ENCODE assay signal across 1 mouse cellular context in the genomic region with DNA sequence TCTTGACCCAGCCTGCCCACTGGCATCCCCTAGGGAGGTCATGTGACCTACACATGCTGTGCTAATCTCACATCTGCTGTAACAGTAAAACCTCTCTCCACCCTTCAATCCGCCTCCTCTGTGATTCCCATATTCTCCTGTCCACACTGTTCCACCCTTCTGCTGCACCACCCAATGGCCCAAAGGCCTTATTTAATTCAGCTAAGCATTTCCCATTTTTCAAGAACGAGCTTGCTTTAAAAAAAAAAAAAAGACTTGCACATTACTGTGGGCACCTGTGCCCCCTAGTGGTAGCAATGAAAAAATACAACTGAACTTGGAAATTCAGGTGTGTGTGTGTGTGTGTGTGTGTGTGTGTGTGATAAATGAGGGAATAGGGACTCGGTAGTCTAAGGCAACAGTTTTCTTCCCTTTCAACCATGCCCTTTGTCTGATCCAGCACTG.
TF ChIP-seq lines count a peak whose summit lies in the region.

No protein-coding gene starts in this region.

TF ChIP-seq in MEL, 35 proteins besides CTCF, POLR2A, EP300 and RAD21 (continued from another document):
- peak; percentile 85; the same call in 1 of the 2 replicates for TF ChIP-seq ZKSCAN1 (IDR thresholded peaks at IDR 0.05; ENCODE audit: low read depth, low read length)
- peak; percentile 100 for TF ChIP-seq ZNF384 (IDR thresholded peaks at IDR 0.05; ENCODE audit: low read depth, low read length)
- TF ChIP-seq POLR2AphosphoS2 (IDR thresholded peaks at IDR 0.05; ENCODE audit: low read length): no peak
- TF ChIP-seq MYB (IDR thresholded peaks at IDR 0.05; ENCODE audit: low read depth, low read length): no peak
- no peak for TF ChIP-seq MAZ (IDR thresholded peaks at IDR 0.05; ENCODE audit: low read depth, low read length)
- TF ChIP-seq SIN3A (IDR thresholded peaks at IDR 0.05; ENCODE audit: low read length): no peak
- TF ChIP-seq SMC3 (IDR thresholded peaks at IDR 0.05; ENCODE audit: low read depth, low read length): peak; percentile 96
- TF ChIP-seq NRF1 (IDR thresholded peaks at IDR 0.05; ENCODE audit: insufficient read depth, low read depth, low read length, poor library complexity, severe bottlenecking): no peak
- 0 out of 2 replicates have a peak, but pooled peaks have one; percentile 26 for TF ChIP-seq TBP (IDR thresholded peaks at IDR 0.05; ENCODE audit: low read depth, low read length)
- TF ChIP-seq ETS1 (IDR thresholded peaks at IDR 0.05; ENCODE audit: low read depth, low read length): no peak
- TF ChIP-seq POLR2AphosphoS5 (IDR thresholded peaks at IDR 0.05; ENCODE audit: borderline replicate concordance, low read depth, low read length): no peak
- no peak for TF ChIP-seq MXI1 (IDR thresholded peaks at IDR 0.05; ENCODE audit: low read depth, low read length)
- no peak for TF ChIP-seq CHD1 (IDR thresholded peaks at IDR 0.05; ENCODE audit: low read depth, low read length)
- peak; percentile 87 for TF ChIP-seq USF1 (IDR thresholded peaks at IDR 0.05; ENCODE audit: low read depth, low read length)
- TF ChIP-seq TAL1 (IDR thresholded peaks at IDR 0.05; ENCODE audit: low read length): no peak
- TF ChIP-seq CHD2 (IDR thresholded peaks at IDR 0.05; ENCODE audit: low read length): no peak
- TF ChIP-seq HCFC1 (IDR thresholded peaks at IDR 0.05; ENCODE audit: low read depth, low read length): peak; percentile 27; the same call in 1 of the 2 replicates
- TF ChIP-seq MYC (IDR thresholded peaks at IDR 0.05; ENCODE audit: low read depth, low read length): 0 out of 2 replicates have a peak, but pooled peaks have one; percentile 54
- no peak for TF ChIP-seq KAT2A (conservative IDR thresholded peaks at IDR 0.05; ENCODE audit: low read depth, low read length)
- no peak for TF ChIP-seq E2F4 (IDR thresholded peaks at IDR 0.05; ENCODE audit: borderline replicate concordance, low read depth, low read length)
- no peak for TF ChIP-seq GABPA (IDR thresholded peaks at IDR 0.05; ENCODE audit: low read depth, low read length)
- TF ChIP-seq USF2 (IDR thresholded peaks at IDR 0.05; ENCODE audit: borderline replicate concordance in 1 of 2, insufficient read depth in 1 of 2, low read depth in 1 of 2, low read length in 2 of 2): peak; percentile 33 to 45; a peak in 1 of 4 replicates
- peak; percentile 57 for TF ChIP-seq GATA1 (IDR thresholded peaks at IDR 0.05; ENCODE audit: low read depth, low read length)
